Mouse (Mus musculus) heart, postnatal 0 days (tissue): Measurements from ENCODE around the gene Syndig1. TPM values are rescaled to one million over a fixed set of nuclear protein-coding genes. Genes with fewer than 3 reads are reported as not detected.

Experiments used
- ATAC-seq: fragments of 200-750 bp; cut with Nextera tagmentation; 2 replicates; pipeline ENCODE4 v1.8.0; 2017; ENCODE audit warnings: low read depth, moderate number of reproducible peaks, moderate library complexity; ENCODE audit not compliant: insufficient read depth
- DNase-seq: peaks from one replicate; pipeline ENCODE4 v3.0.0-alpha.2; 2016; ENCODE audit warnings: low spot score
- H3K27ac ChIP-seq: fragments of 300-500 bp; sonication (generic); 2 replicates; pipeline ENCODE4 v1.5.1; 2014; ENCODE audit warnings: low read depth, mild to moderate bottlenecking
- H3K27me3 ChIP-seq: fragments of 300-500 bp; sonication (generic); 2 replicates; pipeline ENCODE4 v1.6.1; 2014; ENCODE audit warnings: low read length, mixed read lengths; ENCODE audit not compliant: control insufficient read depth, insufficient read depth
- H3K36me3 ChIP-seq: fragments of 300-500 bp; sonication (generic); replicated peaks from 2 replicates; pipeline ENCODE4 v1.6.1; 2014; ENCODE audit warnings: low read length, mixed read lengths; ENCODE audit not compliant: control insufficient read depth, insufficient read depth
- H3K4me1 ChIP-seq: fragments of 300-500 bp; sonication (generic); 2 replicates; pipeline ENCODE4 v1.6.1; 2014; ENCODE audit warnings: antibody characterized with exemption; ENCODE audit not compliant: control insufficient read depth, insufficient read depth
- H3K4me2 ChIP-seq: fragments of 300-500 bp; sonication (generic); 2 replicates; pipeline ENCODE4 v1.6.1; 2014; ENCODE audit warnings: low read depth, mild to moderate bottlenecking, low read length, moderate library complexity
- H3K4me3 ChIP-seq: fragments of 300-500 bp; sonication (generic); 2 replicates; pipeline ENCODE4 v1.5.1; 2014; ENCODE audit warnings: low read depth, low read length
- H3K9ac ChIP-seq: fragments of 300-500 bp; sonication (generic); replicated peaks from 2 replicates; pipeline ENCODE4 v1.6.1; 2014; ENCODE audit warnings: low read depth, low read length, mixed read lengths
- H3K9me3 ChIP-seq: fragments of 300-500 bp; sonication (generic); replicated peaks from 2 replicates; pipeline ENCODE4 v1.6.1; 2016; ENCODE audit warnings: low read length; ENCODE audit not compliant: control insufficient read depth
- CTCF ChIP-seq: IDR thresholded peaks from 2 replicates; pipeline ENCODE4 v1.5.1; 2016; ENCODE audit warnings: antibody characterized with exemption, control low read depth, low read depth
- EP300 ChIP-seq: IDR thresholded peaks from 2 replicates; pipeline ENCODE4 v1.6.1; 2016; ENCODE audit warnings: antibody characterized with exemption, low read depth
- WGBS: fragments of 180-500 bp; shearing (Covaris S2); extraction: QIAGEN DNeasy Blood & Tissue Kit; methylation state at CpG from one replicate; pipeline ENCODE4 v1.1.7; 2014; 5-methylcytosine and 5-hydroxymethylcytosine counted together
- polyA plus RNA-seq: library from polyadenylated mRNA; unstranded; fragments of >200 nt; fragmentation: Nextera tagmentation; extraction: Ambion mirVana; gene quantifications from 2 replicates; pipeline ENCODE4 v1.2.1, GENCODE M21; 2015
- total RNA-seq: library from RNA; depleted of rRNA; stranded (reverse); fragments of >200 nt; gene quantifications from 2 replicates; pipeline ENCODE4 v1.2.3, GENCODE M21; 2014; ENCODE audit warnings: low replicate concordance

Gene Syndig1
- total and polyA plus RNA-seq, 2 experiments from 2014 or later = 0.51 to 1.5 TPM

- TF ChIP-seq CTCF (no peak), EP300 (no peak)
- no peak for ATAC-seq
These were observed 77.7 kb downstream of the Syndig1 start for GRCm38 (mm10) chr2:149906694-149907093.

GRCm38 (mm10) chr2:149917162-149917561 lies 88.2 kb downstream of the Syndig1 start:
- no peaks in the 10 kb centered on the region for H3K4me1 ChIP-seq
- no peaks in the 10 kb centered on the region for H3K9me3 ChIP-seq
- H3K9ac ChIP-seq = no peak overlapping the region
- no peaks in the 10 kb centered on the region for H3K36me3 ChIP-seq
- no peaks in the 10 kb centered on the region for H3K27me3 ChIP-seq
- no peak overlapping the region for H3K27ac ChIP-seq
- WGBS = 59% methylated on average over 3 of the region's 3 CpGs
- no peak overlapping the region for H3K4me3 ChIP-seq
- ATAC-seq (no peak), DNase-seq (no peak)
- TF ChIP-seq CTCF (no peak), EP300 (no peak)
- H3K4me2 ChIP-seq = no peak overlapping the region

More at GRCm38 (mm10) chr2:149906694-149907093, 77.7 kb downstream of the Syndig1 start:
- DNase-seq = no peak
- no peak overlapping the region for H3K4me2 ChIP-seq
- H3K9me3 ChIP-seq = no peaks in the 10 kb centered on the region
- no peak overlapping the region for H3K9ac ChIP-seq
- H3K4me1 ChIP-seq = no peaks in the 10 kb centered on the region
- no peak overlapping the region for H3K27ac ChIP-seq
- H3K36me3 ChIP-seq = no peaks in the 10 kb centered on the region
- H3K27me3 ChIP-seq = no peaks in the 10 kb centered on the region
- WGBS = 70% methylated on average over 3 of the region's 3 CpGs
- no peak overlapping the region for H3K4me3 ChIP-seq

- H3K9ac ChIP-seq = no peak overlapping the region
- no peak for DNase-seq
- no peaks in the 10 kb centered on the region for H3K4me1 ChIP-seq
- no peak for TF ChIP-seq CTCF
- no peak for TF ChIP-seq EP300
- ATAC-seq = no peak
- H3K27ac ChIP-seq = no peak overlapping the region
- no peaks in the 10 kb centered on the region for H3K27me3 ChIP-seq
- H3K4me3 ChIP-seq = no peak overlapping the region
- H3K4me2 ChIP-seq = no peak overlapping the region
- no peaks in the 10 kb centered on the region for H3K36me3 ChIP-seq
- 27% methylated on average over 2 of the region's 2 CpGs for WGBS
- no peaks in the 10 kb centered on the region for H3K9me3 ChIP-seq
These were observed 94.5 kb downstream of the Syndig1 start for GRCm38 (mm10) chr2:149923561-149923960.

- DNase-seq (no peak), ATAC-seq (no peak)
- Histone ChIP-seq H3K9ac (no peak overlapping the region), H3K36me3 (no peaks in the 10 kb centered on the region), H3K27me3 (no peaks in the 10 kb centered on the region), H3K9me3 (no peaks in the 10 kb centered on the region), H3K4me3 (no peak overlapping the region), H3K27ac (no peak overlapping the region), H3K4me2 (no peak overlapping the region), H3K4me1 (no peaks in the 10 kb centered on the region)
- TF ChIP-seq CTCF = no peak
- TF ChIP-seq EP300 = no peak
- WGBS = 81% methylated on average over 2 of the region's 2 CpGs
These were observed 96.9 kb downstream of the Syndig1 start for GRCm38 (mm10) chr2:149925911-149926310.

- no peak overlapping the region for H3K4me3 ChIP-seq
- no peak overlapping the region for H3K27ac ChIP-seq
- H3K4me1 ChIP-seq = no peaks in the 10 kb centered on the region
- no peaks in the 10 kb centered on the region for H3K9me3 ChIP-seq
- no peak overlapping the region for H3K4me2 ChIP-seq
- no peak for DNase-seq
- no peaks in the 10 kb centered on the region for H3K27me3 ChIP-seq
- ATAC-seq = no peak
- TF ChIP-seq EP300 = no peak
- TF ChIP-seq CTCF = no peak
- no peaks in the 10 kb centered on the region for H3K36me3 ChIP-seq
- H3K9ac ChIP-seq = no peak overlapping the region
These were observed 98.0 kb downstream of the Syndig1 start for GRCm38 (mm10) chr2:149927001-149927400.

GRCm38 (mm10) chr2:149927481-149927880 lies 98.5 kb downstream of the Syndig1 start:
- H3K27ac ChIP-seq = no peak overlapping the region
- 75% methylated on average over 3 of the region's 3 CpGs for WGBS
- TF ChIP-seq CTCF (no peak), EP300 (no peak)
- ATAC-seq (no peak), DNase-seq (no peak)
- no peaks in the 10 kb centered on the region for H3K9me3 ChIP-seq
- H3K27me3 ChIP-seq = no peaks in the 10 kb centered on the region
- H3K9ac ChIP-seq = no peak overlapping the region
- no peaks in the 10 kb centered on the region for H3K36me3 ChIP-seq
- H3K4me2 ChIP-seq = no peak overlapping the region
- H3K4me1 ChIP-seq = no peaks in the 10 kb centered on the region
- no peak overlapping the region for H3K4me3 ChIP-seq
